Mouse (Mus musculus): Measurements from ENCODE around the gene Plekha3. TPM values are rescaled to one million over a fixed set of nuclear protein-coding genes. Genes with fewer than 3 reads are reported as not detected.

Plekha3 gene
- polyA plus RNA-seq, 1 experiment from 2014 or later = 5.7 TPM

DNA sequence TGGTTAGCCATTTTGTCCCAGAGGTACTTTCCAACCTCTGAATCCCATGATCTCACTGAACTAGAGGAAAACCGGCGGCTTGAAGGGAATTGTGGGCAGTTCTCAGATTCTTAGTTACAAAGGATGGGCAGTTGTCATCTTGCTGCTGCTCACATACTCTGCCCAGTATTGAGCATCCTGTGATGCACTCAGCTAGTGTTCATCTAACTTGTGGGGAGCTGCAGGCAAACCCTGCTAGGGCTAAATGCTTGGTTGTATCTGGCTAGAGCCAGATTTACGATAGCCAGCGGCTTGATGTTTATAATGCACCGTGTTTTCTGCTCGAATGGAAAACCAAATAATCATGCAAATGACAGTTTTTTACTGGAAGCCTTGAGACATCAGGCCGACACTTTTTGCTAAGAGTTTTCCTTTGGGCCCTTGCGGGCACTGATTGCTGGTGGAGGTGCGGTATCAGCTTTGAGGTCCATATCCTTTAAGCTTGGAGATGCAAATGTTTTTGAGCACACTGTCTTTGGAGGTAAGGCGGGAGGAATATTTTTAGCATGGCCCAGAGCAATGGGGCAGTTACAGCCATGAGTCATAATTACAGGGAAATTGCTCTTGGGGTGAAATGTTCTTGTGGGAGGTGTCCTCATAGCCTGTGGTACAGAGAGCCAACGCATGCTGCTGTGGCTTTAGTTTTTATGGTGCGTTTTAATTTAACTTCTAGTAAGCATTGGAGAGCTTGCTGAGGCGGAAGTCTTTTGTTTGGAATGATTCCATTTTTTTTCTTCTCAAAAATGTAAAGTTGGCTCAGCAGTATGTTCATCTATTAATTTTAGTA, 1.5 kb downstream of the Plekha3 start:
- H3K4me2 ChIP-seq = peak overlapping the region; percentile 83
- no peak for ATAC-seq (ENCODE audit: extremely low read depth, insufficient number of reproducible peaks, low FRiP score, low TSS enrichment)
- H3K9ac ChIP-seq = peak overlapping the region; percentile 93
- no peak overlapping the region for H3K27ac ChIP-seq (replicated peaks)
- peaks cover 27% of the 10 kb centered on the region for H3K36me3 ChIP-seq
- WGBS = 69% methylated on average over 13 of the region's 13 CpGs
- peaks cover 38% of the 10 kb centered on the region for H3K4me1 ChIP-seq
- H3K27me3 ChIP-seq (replicated peaks) = no peaks in the 10 kb centered on the region
- H3K9me3 ChIP-seq = no peaks in the 10 kb centered on the region
- peak overlapping the region; percentile 96 for H3K4me3 ChIP-seq

DNA sequence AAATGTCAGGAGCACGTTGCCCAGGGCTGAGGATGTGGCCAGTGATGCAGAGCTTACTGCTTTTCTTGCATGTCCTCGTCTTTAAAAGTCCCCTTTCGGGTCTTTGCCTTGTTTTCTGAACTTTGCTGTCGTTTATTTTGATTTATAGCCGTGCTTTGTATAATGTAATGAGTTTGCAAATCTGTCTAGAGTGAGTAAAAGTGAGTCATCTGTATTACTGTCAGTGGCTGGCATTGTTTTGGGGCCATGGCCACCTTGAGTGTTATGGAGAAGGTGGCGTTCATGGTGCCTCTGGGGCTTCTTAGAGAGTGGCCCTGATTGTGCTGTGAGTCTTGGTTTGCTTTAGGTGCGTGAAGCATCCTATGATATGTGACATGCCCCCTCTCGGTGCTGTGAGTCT, 7.2 kb downstream of the Plekha3 start:
- 85% methylated on average over 8 of the region's 8 CpGs for WGBS
- Histone ChIP-seq H3K9ac (no peak overlapping the region), H3K27me3 (replicated peaks) (no peaks in the 10 kb centered on the region), H3K4me1 (peaks cover 3% of the 10 kb centered on the region; the same call in 1 of the 2 replicates), H3K4me2 (no peak overlapping the region), H3K36me3 (peaks cover 84% of the 10 kb centered on the region), H3K4me3 (no peak overlapping the region), H3K9me3 (no peaks in the 10 kb centered on the region), H3K27ac (replicated peaks) (no peak overlapping the region)
- no peak for ATAC-seq (ENCODE audit: extremely low read depth, insufficient number of reproducible peaks, low FRiP score, low TSS enrichment)

DNA sequence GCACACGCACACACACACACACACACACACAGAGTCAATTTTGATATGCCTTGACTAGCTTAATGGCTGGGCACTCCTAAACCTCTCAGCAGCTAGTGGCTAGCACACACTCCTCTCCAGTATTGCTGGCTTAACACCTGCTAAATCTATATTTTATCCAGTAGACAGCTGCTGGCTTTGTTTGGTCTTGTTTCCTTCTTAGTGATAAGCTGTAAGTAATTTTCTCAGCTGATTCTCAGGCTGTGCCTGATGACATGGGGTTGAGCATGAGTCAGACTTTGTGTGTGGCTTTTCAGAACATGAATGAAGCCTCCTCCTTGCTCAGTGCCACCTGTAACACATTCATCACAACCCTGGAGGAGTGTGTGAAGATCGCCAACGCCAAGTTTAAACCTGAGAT, 11.9 kb downstream of the Plekha3 start:
- Histone ChIP-seq H3K36me3 (peaks cover 93% of the 10 kb centered on the region), H3K27ac (replicated peaks) (no peak overlapping the region), H3K4me2 (no peak overlapping the region), H3K4me3 (no peak overlapping the region), H3K27me3 (replicated peaks) (no peaks in the 10 kb centered on the region), H3K9ac (no peak overlapping the region), H3K4me1 (peaks cover 16% of the 10 kb centered on the region), H3K9me3 (no peaks in the 10 kb centered on the region)
- no peak for ATAC-seq (ENCODE audit: extremely low read depth, insufficient number of reproducible peaks, low FRiP score, low TSS enrichment)
- WGBS = 88% methylated on average over 3 of the region's 3 CpGs

DNA sequence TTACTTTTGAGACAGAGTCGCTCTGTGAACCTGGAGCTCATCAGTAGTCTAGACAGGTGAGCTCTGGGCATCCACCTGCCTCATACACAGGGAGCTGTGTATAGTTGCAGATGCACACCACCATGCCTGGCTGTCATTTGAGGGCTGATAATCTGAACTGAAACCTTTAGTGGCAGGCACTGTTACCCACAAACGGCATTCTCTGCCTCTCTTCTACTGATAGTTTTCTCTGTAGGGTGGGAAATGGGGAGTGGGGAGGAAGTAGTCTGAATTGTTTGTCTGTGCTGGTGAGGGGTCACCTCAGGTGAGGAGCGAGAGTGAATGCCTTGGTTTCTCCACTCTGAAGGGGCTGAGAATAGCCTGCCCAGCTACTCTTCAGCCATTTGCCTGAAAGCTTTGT, 12.5 kb downstream of the Plekha3 start:
- 66% methylated on average over 3 of the region's 3 CpGs for WGBS

DNA sequence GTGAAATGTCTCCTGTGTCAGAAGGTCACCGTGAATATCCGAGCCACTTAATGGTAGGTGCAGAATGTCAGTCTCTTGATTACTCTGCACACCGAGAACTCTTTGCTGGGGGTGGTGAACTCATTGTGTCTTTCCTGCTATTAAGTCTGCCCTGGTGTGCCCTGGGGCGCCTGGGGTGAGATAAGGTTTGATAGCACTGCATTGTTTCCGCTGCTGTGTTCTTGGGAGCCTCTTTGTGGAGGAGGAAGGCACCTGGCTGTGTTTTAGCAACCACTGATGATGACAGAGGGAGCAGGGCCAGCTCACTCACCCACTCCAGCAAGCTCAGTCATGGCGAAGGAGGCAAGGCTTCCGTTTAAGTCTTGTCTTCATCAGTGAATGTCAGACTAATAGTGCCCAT, 13.1 kb downstream of the Plekha3 start:
- no peaks in the 10 kb centered on the region for H3K9me3 ChIP-seq
- peak overlapping the region; percentile 16; the same call in 1 of the 2 replicates for H3K27ac ChIP-seq (replicated peaks)
- H3K4me1 ChIP-seq = peaks cover 16% of the 10 kb centered on the region
- no peak for ATAC-seq (ENCODE audit: extremely low read depth, insufficient number of reproducible peaks, low FRiP score, low TSS enrichment)
- H3K27me3 ChIP-seq (replicated peaks) = no peaks in the 10 kb centered on the region
- WGBS = 30% methylated on average over 7 of the region's 7 CpGs
- H3K4me2 ChIP-seq = peak overlapping the region; percentile 2; the same call in 1 of the 2 replicates
- H3K4me3 ChIP-seq = no peak overlapping the region
- peaks cover 93% of the 10 kb centered on the region for H3K36me3 ChIP-seq
- H3K9ac ChIP-seq = no peak overlapping the region

More for the DNA sequence above, 12.5 kb downstream of the Plekha3 start:
- no peaks in the 10 kb centered on the region for H3K27me3 ChIP-seq (replicated peaks)
- ATAC-seq (ENCODE audit: extremely low read depth, insufficient number of reproducible peaks, low FRiP score, low TSS enrichment) = no peak
- no peak overlapping the region for H3K4me3 ChIP-seq
- peaks cover 16% of the 10 kb centered on the region for H3K4me1 ChIP-seq
- H3K9me3 ChIP-seq = no peaks in the 10 kb centered on the region
- peaks cover 93% of the 10 kb centered on the region for H3K36me3 ChIP-seq
- no peak overlapping the region for H3K9ac ChIP-seq
- no peak overlapping the region for H3K27ac ChIP-seq (replicated peaks)
- no peak overlapping the region for H3K4me2 ChIP-seq

DNA sequence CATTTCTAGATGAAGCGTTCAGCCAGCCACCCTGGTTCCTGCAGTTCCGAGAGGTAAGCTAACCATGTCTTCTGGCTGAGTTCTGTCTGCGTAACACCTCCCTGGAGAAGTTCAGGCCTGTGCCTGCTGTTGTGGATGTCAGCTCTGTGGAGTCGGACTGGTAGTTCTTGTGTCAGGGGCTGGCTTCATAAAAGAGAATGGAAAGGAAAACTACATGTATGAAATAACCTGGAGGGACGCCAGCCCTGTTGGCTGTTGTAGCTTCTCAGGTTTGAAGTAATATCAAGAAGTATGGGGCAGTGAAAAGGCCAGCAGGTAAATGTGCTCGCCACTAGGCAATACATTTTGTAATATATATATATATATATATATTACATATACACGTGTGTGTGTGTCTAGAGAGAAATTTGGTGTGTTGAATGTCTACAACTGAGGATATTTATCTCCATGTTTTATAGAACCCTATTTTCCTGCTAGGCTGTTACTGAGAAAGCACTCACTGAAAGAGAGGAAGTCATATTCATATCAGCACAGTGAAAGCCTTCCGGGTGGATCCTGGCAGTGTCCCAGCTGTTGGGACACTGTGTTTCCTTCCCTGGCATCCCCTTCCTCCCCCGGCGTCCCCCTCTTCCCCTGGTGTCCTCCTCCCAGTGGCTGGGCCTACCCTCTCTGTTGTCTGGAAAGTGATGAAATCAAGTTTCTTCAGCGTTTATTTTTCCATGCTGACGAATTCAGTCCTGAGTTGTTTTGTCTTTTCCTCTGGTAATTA, 15.5 kb downstream of the Plekha3 start:
- Histone ChIP-seq H3K27ac (replicated peaks) (peak overlapping the region; percentile 13; the same call in 1 of the 2 replicates), H3K9ac (no peak overlapping the region), H3K4me1 (peaks cover 16% of the 10 kb centered on the region), H3K4me2 (no peak overlapping the region), H3K36me3 (peaks cover 93% of the 10 kb centered on the region), H3K9me3 (no peaks in the 10 kb centered on the region), H3K4me3 (no peak overlapping the region), H3K27me3 (replicated peaks) (no peaks in the 10 kb centered on the region)
- no peak for ATAC-seq (ENCODE audit: extremely low read depth, insufficient number of reproducible peaks, low FRiP score, low TSS enrichment)
- 64% methylated on average over 12 of the region's 12 CpGs for WGBS

DNA sequence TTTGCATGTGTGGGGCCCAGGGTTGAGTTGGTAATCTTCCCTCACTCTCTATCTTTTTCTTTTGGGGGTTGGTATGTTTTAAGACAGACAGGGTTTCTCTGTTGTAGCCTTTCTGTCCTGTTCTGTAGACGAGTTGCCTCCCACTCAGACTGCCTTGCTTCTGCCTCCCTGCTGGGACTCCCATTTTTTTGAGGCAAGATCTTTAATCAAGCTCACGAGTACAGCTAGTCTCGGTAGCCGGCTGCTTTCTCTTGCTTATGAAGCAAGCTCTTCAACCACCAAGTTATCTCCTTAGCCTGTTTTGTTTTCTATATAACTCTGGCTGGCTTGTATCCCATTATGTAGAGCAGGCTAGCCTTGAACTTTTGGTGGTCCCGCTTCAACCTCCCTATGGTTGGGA, 18.7 kb downstream of the Plekha3 start:
- Histone ChIP-seq H3K9me3 (no peaks in the 10 kb centered on the region), H3K4me2 (no peak overlapping the region), H3K4me1 (peaks cover 2% of the 10 kb centered on the region), H3K9ac (no peak overlapping the region), H3K27me3 (replicated peaks) (no peaks in the 10 kb centered on the region), H3K27ac (replicated peaks) (no peak overlapping the region), H3K36me3 (peaks cover 86% of the 10 kb centered on the region), H3K4me3 (no peak overlapping the region)
- WGBS = 76% methylated on average over 5 of the region's 5 CpGs
- ATAC-seq (ENCODE audit: extremely low read depth, insufficient number of reproducible peaks, low FRiP score, low TSS enrichment) = no peak

DNA sequence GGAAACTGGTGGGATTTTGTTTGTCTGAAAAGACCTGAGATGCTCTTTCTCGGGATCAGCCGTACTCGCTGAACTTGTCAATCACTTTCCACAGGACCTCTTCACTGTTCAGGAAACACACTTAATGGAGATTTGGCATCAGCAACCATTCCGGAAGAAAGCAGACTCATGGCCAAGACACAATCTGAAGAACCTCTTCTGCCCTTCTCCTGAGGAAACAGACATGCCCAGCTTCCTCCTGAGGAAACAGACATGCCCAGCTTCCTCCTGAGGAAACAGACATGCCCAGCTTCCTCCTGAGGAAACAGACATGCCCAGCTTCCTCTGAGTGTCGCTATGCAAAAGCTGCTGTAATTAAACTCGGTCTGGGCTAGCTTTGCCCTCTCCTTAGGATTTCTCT, 20.2 kb downstream of the Plekha3 start:
- ATAC-seq (ENCODE audit: extremely low read depth, insufficient number of reproducible peaks, low FRiP score, low TSS enrichment) = no peak
- WGBS = 59% methylated on average over 6 of the region's 6 CpGs

DNA sequence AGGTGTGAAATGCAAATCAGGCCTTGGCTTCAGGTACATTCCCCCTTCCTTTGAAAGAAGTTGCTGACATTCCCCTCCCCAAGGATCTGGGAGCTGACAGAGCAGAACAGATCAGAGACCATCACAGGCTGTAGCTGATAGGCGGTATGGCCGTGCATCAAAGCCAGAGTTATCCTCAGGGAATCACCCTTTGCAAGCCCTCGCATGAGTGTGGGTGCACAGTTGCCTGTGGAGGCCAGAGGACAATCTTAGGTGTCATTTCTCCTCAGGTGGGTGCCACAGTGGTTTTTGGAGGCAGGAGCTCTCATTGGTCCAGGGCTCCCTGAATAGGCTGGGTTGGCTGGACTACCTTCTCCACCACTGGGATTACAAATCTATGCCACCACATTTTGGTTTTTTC, 27.1 kb downstream of the Plekha3 start:
- H3K27me3 ChIP-seq (replicated peaks) = no peaks in the 10 kb centered on the region
- H3K9ac ChIP-seq = no peak overlapping the region
- H3K27ac ChIP-seq (replicated peaks) = no peak overlapping the region
- H3K4me2 ChIP-seq = no peak overlapping the region
- H3K4me3 ChIP-seq = no peak overlapping the region
- no peaks in the 10 kb centered on the region for H3K9me3 ChIP-seq
- no peaks in the 10 kb centered on the region for H3K4me1 ChIP-seq
- WGBS = 70% methylated on average over 3 of the region's 3 CpGs
- peaks cover 79% of the 10 kb centered on the region for H3K36me3 ChIP-seq
- ATAC-seq (ENCODE audit: extremely low read depth, insufficient number of reproducible peaks, low FRiP score, low TSS enrichment) = no peak

More for the DNA sequence above, 20.2 kb downstream of the Plekha3 start:
- H3K27ac ChIP-seq (replicated peaks) = peak overlapping the region; percentile 20; the same call in 1 of the 2 replicates
- H3K4me2 ChIP-seq = no peak overlapping the region
- H3K9me3 ChIP-seq = no peaks in the 10 kb centered on the region
- H3K4me3 ChIP-seq = no peak overlapping the region
- peaks cover 80% of the 10 kb centered on the region for H3K36me3 ChIP-seq
- no peaks in the 10 kb centered on the region for H3K27me3 ChIP-seq (replicated peaks)
- H3K9ac ChIP-seq = no peak overlapping the region
- H3K4me1 ChIP-seq = no peaks in the 10 kb centered on the region

DNA sequence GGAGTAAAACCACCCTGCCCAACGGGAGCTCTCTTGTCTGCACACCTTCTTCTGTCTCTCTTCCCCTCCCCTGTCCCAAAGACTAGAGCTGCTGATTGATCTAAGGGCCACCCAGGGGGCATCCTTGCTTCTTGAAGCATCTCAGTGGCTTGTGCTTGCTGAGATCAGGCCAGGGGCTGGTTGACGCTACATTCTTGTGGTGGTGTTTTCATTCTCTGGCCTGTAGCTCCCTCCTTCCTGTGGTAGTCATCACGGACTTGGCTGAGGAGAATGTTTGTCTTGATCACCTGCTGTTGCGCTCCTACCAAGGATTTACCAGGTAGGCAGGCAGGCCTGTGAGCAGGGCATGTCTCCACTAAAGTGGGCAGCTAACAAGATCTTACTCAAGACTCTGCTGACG, 27.7 kb downstream of the Plekha3 start:
- peaks cover 79% of the 10 kb centered on the region for H3K36me3 ChIP-seq
- H3K9ac ChIP-seq = no peak overlapping the region
- H3K27ac ChIP-seq (replicated peaks) = no peak overlapping the region
- H3K4me3 ChIP-seq = no peak overlapping the region
- no peaks in the 10 kb centered on the region for H3K9me3 ChIP-seq
- WGBS = 68% methylated on average over 5 of the region's 5 CpGs
- no peaks in the 10 kb centered on the region for H3K27me3 ChIP-seq (replicated peaks)
- H3K4me1 ChIP-seq = no peaks in the 10 kb centered on the region
- no peak for ATAC-seq (ENCODE audit: extremely low read depth, insufficient number of reproducible peaks, low FRiP score, low TSS enrichment)
- no peak overlapping the region for H3K4me2 ChIP-seq

DNA sequence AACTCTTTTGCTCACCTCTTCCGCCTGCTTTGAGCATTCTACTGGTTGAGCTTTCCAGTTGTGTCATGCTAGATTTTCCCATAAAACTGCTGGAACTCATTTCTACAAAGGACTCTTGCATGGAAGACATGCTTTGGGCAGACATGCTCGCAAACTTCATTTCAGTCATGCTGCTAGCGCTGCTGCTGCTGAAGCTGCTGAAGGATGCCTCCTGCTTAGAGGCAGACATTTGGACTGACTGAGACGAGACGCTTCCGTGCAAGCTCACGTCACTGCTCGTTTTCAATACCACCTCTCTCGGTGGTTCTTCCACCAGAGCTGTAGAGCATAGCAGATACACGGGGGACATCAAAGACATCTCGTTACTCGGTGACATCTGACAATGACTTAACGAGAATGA, 30.6 kb downstream of the Plekha3 start:
- Histone ChIP-seq H3K27ac (replicated peaks) (no peak overlapping the region), H3K27me3 (replicated peaks) (no peaks in the 10 kb centered on the region), H3K4me2 (no peak overlapping the region), H3K9ac (no peak overlapping the region), H3K9me3 (peaks cover 3% of the 10 kb centered on the region; the same call in 1 of the 2 replicates), H3K4me1 (no peaks in the 10 kb centered on the region), H3K36me3 (peaks cover 96% of the 10 kb centered on the region), H3K4me3 (no peak overlapping the region)
- ATAC-seq (ENCODE audit: extremely low read depth, insufficient number of reproducible peaks, low FRiP score, low TSS enrichment) = no peak
- 83% methylated on average over 13 of the region's 13 CpGs for WGBS

All from heart, embryonic 13.5 days (tissue).